Mouse (Mus musculus): ENCODE measurements around the gene Creb3l1. TPM values are rescaled to one million over a fixed set of nuclear protein-coding genes. Genes with fewer than 3 reads are reported as not detected.
A peak's percentile ranks its signal among the peaks of the same experiment; 100 is the strongest.

The Creb3l1 gene
- polyA plus RNA-seq, 1 experiment from 2014 or later: 2.7 TPM

- H3K4me2 ChIP-seq (ENCODE audit: low read length): no peak overlapping the region
- H3K4me1 ChIP-seq (ENCODE audit: control insufficient read depth, insufficient read depth, low read depth, low read length): peaks cover 40% of the 10 kb centered on the region
- peak overlapping the region; percentile 23; the same call in 1 of the 2 replicates for H3K9ac ChIP-seq (ENCODE audit: low read depth, low read length)
- ATAC-seq: 0 out of 2 replicates have a peak, but pooled peaks have one; percentile 3
- 42% methylated on average over 11 of the region's 11 CpGs for WGBS
- no peaks in the 10 kb centered on the region for H3K9me3 ChIP-seq (ENCODE audit: control insufficient read depth, low read length)
- no peak overlapping the region for H3K4me3 ChIP-seq (ENCODE audit: low read length)
- no peaks in the 10 kb centered on the region for H3K27me3 ChIP-seq (replicated peaks; ENCODE audit: control insufficient read depth, insufficient read depth, low read length)
- H3K36me3 ChIP-seq (ENCODE audit: control insufficient read depth, insufficient read depth, low read length): no peaks in the 10 kb centered on the region
- peak overlapping the region; percentile 55 for H3K27ac ChIP-seq (ENCODE audit: low read depth, low read length)
Observed at GRCm38 (mm10) chr2:91947397-91948150, 76.7 kb downstream of the Creb3l1 start.

GRCm38 (mm10) chr2:91946836-91947235 lies 77.5 kb downstream of the Creb3l1 start:
- 45% methylated on average over 6 of the region's 6 CpGs for WGBS
- Histone ChIP-seq H3K4me3 (ENCODE audit: low read length) (no peak overlapping the region), H3K36me3 (ENCODE audit: control insufficient read depth, insufficient read depth, low read length) (no peaks in the 10 kb centered on the region), H3K4me2 (ENCODE audit: low read length) (no peak overlapping the region), H3K9ac (ENCODE audit: low read depth, low read length) (no peak overlapping the region; the same call in 1 of the 2 replicates), H3K27ac (ENCODE audit: low read depth, low read length) (peak overlapping the region; percentile 55; the same call in 1 of the 2 replicates), H3K27me3 (replicated peaks; ENCODE audit: control insufficient read depth, insufficient read depth, low read length) (no peaks in the 10 kb centered on the region), H3K9me3 (ENCODE audit: control insufficient read depth, low read length) (no peaks in the 10 kb centered on the region), H3K4me1 (ENCODE audit: control insufficient read depth, insufficient read depth, low read depth, low read length) (peaks cover 40% of the 10 kb centered on the region)
- no peak for ATAC-seq

GRCm38 (mm10) chr2:91945483-91945882 lies 78.8 kb downstream of the Creb3l1 start, which contains the start of gene Gm9821:
Gene Gm9821, plus strand, starts transcription at chr2:91945703.
- peak within 1 kb of the TSS; percentile 13; the same call in 1 of the 2 replicates for H3K9ac ChIP-seq (ENCODE audit: low read depth, low read length)
- no peak within 1 kb of the TSS for H3K4me2 ChIP-seq (ENCODE audit: low read length)
- 83% methylated on average over 17 of the region's 18 CpGs for WGBS
- no peak within 1 kb of the TSS for H3K4me3 ChIP-seq (ENCODE audit: low read length)
- peaks cover 36% of the 10 kb centered on the region for H3K4me1 ChIP-seq (ENCODE audit: control insufficient read depth, insufficient read depth, low read depth, low read length)
- no peak for ATAC-seq
- H3K27ac ChIP-seq (ENCODE audit: low read depth, low read length): no peak within 1 kb of the TSS
- H3K36me3 ChIP-seq (ENCODE audit: control insufficient read depth, insufficient read depth, low read length): no peaks in the 10 kb centered on the region
- H3K27me3 ChIP-seq (replicated peaks; ENCODE audit: control insufficient read depth, insufficient read depth, low read length): no peaks in the 10 kb centered on the region
- H3K9me3 ChIP-seq (ENCODE audit: control insufficient read depth, low read length): no peaks in the 10 kb centered on the region

DNA sequence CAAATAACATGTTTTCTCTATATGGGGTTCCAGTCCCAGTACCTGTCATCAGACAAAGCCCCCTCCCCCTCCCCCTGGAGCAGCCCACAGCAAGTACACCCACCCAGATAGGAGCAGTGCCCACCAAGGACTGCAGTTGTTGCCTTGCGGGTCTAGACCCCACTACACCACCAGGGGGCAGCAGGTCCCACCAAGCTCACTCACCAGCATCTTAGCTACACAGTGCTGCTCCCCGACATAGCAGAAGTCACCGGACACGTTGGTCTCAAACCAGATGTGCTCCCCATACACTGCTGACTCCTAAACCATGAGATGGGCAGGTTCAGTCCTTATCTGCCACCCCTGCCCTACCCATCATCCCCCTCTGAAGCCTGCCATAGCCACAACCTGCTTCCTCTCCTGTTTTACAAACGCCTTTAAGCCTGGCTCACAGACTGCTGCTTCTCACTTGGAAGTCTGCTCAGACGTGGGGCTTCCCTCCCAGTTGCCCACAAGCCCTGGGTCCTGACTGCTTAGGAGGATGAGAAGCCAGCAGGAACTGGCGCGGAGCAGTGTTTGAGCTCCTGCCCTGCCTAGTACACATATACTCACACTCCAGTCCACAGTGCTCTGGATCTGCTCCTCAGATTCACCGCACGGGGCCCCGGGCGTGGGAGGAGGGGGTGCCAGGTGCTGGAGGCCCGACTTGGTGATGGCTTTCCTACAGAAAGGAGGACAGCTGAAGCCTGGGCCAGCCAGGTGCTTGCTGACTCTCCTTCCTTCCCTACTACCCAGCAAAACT lies 79.9 kb downstream of the Creb3l1 start:
- Histone ChIP-seq H3K36me3 (ENCODE audit: control insufficient read depth, insufficient read depth, low read length) (0 out of 2 replicates have a peak, but pooled peaks cover under 1% of the 10 kb centered on the region), H3K27ac (ENCODE audit: low read depth, low read length) (no peak overlapping the region), H3K4me2 (ENCODE audit: low read length) (no peak overlapping the region), H3K9me3 (ENCODE audit: control insufficient read depth, low read length) (no peaks in the 10 kb centered on the region), H3K4me3 (ENCODE audit: low read length) (no peak overlapping the region), H3K9ac (ENCODE audit: low read depth, low read length) (peak overlapping the region; percentile 13; the same call in 1 of the 2 replicates), H3K4me1 (ENCODE audit: control insufficient read depth, insufficient read depth, low read depth, low read length) (peaks cover 25% of the 10 kb centered on the region), H3K27me3 (replicated peaks; ENCODE audit: control insufficient read depth, insufficient read depth, low read length) (no peaks in the 10 kb centered on the region)
- 48% methylated on average over 13 of the region's 13 CpGs for WGBS
- peak; percentile 69 for ATAC-seq

GRCm38 (mm10) chr2:91942356-91942755 lies 81.9 kb downstream of the Creb3l1 start:
- no peak for ATAC-seq
- Histone ChIP-seq H3K9me3 (ENCODE audit: control insufficient read depth, low read length) (no peaks in the 10 kb centered on the region), H3K4me1 (ENCODE audit: control insufficient read depth, insufficient read depth, low read depth, low read length) (peaks cover 10% of the 10 kb centered on the region; the same call in 1 of the 2 replicates), H3K9ac (ENCODE audit: low read depth, low read length) (no peak overlapping the region), H3K4me3 (ENCODE audit: low read length) (no peak overlapping the region), H3K27ac (ENCODE audit: low read depth, low read length) (no peak overlapping the region), H3K27me3 (replicated peaks; ENCODE audit: control insufficient read depth, insufficient read depth, low read length) (no peaks in the 10 kb centered on the region), H3K36me3 (ENCODE audit: control insufficient read depth, insufficient read depth, low read length) (peaks cover 14% of the 10 kb centered on the region), H3K4me2 (ENCODE audit: low read length) (no peak overlapping the region)
- WGBS: 71% methylated on average over 6 of the region's 6 CpGs

- ATAC-seq: no peak
- WGBS: 88% methylated on average over 15 of the region's 15 CpGs
- H3K27ac ChIP-seq (ENCODE audit: low read depth, low read length): no peak overlapping the region
- no peaks in the 10 kb centered on the region for H3K27me3 ChIP-seq (replicated peaks; ENCODE audit: control insufficient read depth, insufficient read depth, low read length)
- no peaks in the 10 kb centered on the region for H3K9me3 ChIP-seq (ENCODE audit: control insufficient read depth, low read length)
- peaks cover 19% of the 10 kb centered on the region for H3K36me3 ChIP-seq (ENCODE audit: control insufficient read depth, insufficient read depth, low read length)
- H3K9ac ChIP-seq (ENCODE audit: low read depth, low read length): no peak overlapping the region
- H3K4me1 ChIP-seq (ENCODE audit: control insufficient read depth, insufficient read depth, low read depth, low read length): peaks cover 2% of the 10 kb centered on the region; the same call in 1 of the 2 replicates
- no peak overlapping the region for H3K4me2 ChIP-seq (ENCODE audit: low read length)
- no peak overlapping the region for H3K4me3 ChIP-seq (ENCODE audit: low read length)
Observed at GRCm38 (mm10) chr2:91939303-91939935, 84.9 kb downstream of the Creb3l1 start.

- Histone ChIP-seq H3K9ac (ENCODE audit: low read depth, low read length) (no peak overlapping the region), H3K4me2 (ENCODE audit: low read length) (no peak overlapping the region), H3K27me3 (replicated peaks; ENCODE audit: control insufficient read depth, insufficient read depth, low read length) (no peaks in the 10 kb centered on the region), H3K36me3 (ENCODE audit: control insufficient read depth, insufficient read depth, low read length) (peaks cover 19% of the 10 kb centered on the region), H3K4me3 (ENCODE audit: low read length) (no peak overlapping the region), H3K9me3 (ENCODE audit: control insufficient read depth, low read length) (no peaks in the 10 kb centered on the region), H3K27ac (ENCODE audit: low read depth, low read length) (no peak overlapping the region), H3K4me1 (ENCODE audit: control insufficient read depth, insufficient read depth, low read depth, low read length) (peaks cover 8% of the 10 kb centered on the region; the same call in 1 of the 2 replicates)
- no peak for ATAC-seq
- WGBS: 88% methylated on average over 7 of the region's 7 CpGs
Observed at GRCm38 (mm10) chr2:91936154-91936553, 88.1 kb downstream of the Creb3l1 start.

DNA sequence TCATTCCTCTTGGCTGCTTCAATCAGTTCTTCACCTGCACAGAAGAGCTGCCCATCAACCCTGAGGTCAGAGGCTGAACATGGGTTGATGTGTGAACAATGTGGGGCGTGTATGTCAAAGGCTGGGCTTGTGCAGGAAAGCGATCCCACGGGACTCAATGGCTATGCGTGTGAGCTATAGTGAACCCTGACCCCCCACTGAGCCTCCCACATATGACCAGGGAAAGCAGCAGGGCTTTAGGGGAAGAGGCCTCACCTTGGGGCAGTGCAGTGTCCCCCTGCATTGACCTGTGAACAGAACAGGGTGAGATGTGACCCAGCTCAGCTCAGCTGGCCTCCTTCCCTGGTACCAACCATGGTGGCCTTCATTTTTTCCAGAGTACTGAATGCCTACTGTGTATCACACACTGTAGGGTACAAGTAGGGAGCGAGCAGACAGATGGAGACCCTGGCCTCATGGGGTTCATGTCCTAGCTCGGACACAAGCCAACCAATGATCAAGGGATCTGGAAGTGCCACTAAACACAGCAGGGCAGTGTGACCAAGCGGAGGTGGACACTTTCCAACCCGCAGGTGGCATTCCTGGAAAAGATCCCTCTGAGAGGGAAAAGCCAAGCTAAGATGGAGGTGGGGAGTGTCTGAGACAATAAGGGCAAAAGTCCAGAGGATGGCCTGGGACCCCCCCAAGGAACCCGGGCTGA lies 89.3 kb downstream of the Creb3l1 start:
- Histone ChIP-seq H3K36me3 (ENCODE audit: control insufficient read depth, insufficient read depth, low read length) (peaks cover 19% of the 10 kb centered on the region), H3K4me2 (ENCODE audit: low read length) (no peak overlapping the region), H3K27ac (ENCODE audit: low read depth, low read length) (no peak overlapping the region), H3K9me3 (ENCODE audit: control insufficient read depth, low read length) (no peaks in the 10 kb centered on the region), H3K9ac (ENCODE audit: low read depth, low read length) (no peak overlapping the region), H3K4me1 (ENCODE audit: control insufficient read depth, insufficient read depth, low read depth, low read length) (peaks cover 15% of the 10 kb centered on the region), H3K4me3 (ENCODE audit: low read length) (no peak overlapping the region), H3K27me3 (replicated peaks; ENCODE audit: control insufficient read depth, insufficient read depth, low read length) (no peaks in the 10 kb centered on the region)
- ATAC-seq: no peak
- 82% methylated on average over 9 of the region's 9 CpGs for WGBS

All from hindbrain, embryonic 16.5 days (tissue).